Mouse (Mus musculus) embryonic stem cell, embryonic (primary cell): Measurements from ENCODE around the gene Hils1.

Source experiments
- CTCF ChIA-PET, 4 experiments: fragments of 300-600 bp in 2 of 4; fragments of 350-600 bp in 2 of 4; sonication (Branson Sonifier 250); formaldehyde crosslinking; loops; one replicate each; lab custom pipeline; 2022; ENCODE audit warnings: inconsistent platforms in 2 of 4; lab: Charles Lee
- POLR2A ChIA-PET, 4 experiments: fragments of 300-600 bp in 2 of 4; fragments of 350-600 bp in 2 of 4; sonication (Branson Sonifier 250); formaldehyde crosslinking; loops; one replicate each; lab custom pipeline; 2022; ENCODE audit warnings: antibody characterized with exemption in 4 of 4, inconsistent platforms in 1 of 4; lab: Charles Lee

Gene Hils1

DNA sequence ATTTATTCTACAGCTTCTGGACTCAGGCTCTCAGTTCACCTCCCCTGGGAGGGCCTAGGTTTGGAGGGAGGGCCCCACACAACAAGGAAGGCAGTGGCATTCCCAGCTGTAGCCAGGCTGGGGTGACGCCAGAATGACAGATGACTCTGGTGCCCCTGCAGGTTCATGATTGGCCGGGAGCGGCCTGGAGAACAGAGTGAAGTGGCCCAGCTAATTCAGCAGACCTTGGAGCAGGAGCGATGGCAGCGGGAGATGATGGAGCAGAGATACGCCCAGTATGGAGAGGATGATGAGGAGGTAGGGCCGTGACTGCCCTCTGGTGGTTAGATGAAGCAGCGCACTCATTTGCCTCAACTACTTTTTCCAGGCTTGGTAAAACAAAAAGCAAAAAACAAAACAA is 33.7 kb downstream of the Hils1 start:
- POLR2A ChIA-PET: interaction anchor here in 2 of 4 experiments (1.0 to 2.3 kb wide), 7 partner anchors 11 to 29 kb away, joined by 3 to 11 read pairs (median 4); partner anchors contain the start of gene Ppp1r9b (in 2 of the 2)
- CTCF ChIA-PET: interaction anchor here (0.7 to 4.0 kb wide), 27 partner anchors 10 to 520 kb away, joined by 3 to 19 read pairs (median 4); partner anchors contain the start of genes Hils1 (in 1 of the 4) and Ppp1r9b (in 1 of the 4)

DNA sequence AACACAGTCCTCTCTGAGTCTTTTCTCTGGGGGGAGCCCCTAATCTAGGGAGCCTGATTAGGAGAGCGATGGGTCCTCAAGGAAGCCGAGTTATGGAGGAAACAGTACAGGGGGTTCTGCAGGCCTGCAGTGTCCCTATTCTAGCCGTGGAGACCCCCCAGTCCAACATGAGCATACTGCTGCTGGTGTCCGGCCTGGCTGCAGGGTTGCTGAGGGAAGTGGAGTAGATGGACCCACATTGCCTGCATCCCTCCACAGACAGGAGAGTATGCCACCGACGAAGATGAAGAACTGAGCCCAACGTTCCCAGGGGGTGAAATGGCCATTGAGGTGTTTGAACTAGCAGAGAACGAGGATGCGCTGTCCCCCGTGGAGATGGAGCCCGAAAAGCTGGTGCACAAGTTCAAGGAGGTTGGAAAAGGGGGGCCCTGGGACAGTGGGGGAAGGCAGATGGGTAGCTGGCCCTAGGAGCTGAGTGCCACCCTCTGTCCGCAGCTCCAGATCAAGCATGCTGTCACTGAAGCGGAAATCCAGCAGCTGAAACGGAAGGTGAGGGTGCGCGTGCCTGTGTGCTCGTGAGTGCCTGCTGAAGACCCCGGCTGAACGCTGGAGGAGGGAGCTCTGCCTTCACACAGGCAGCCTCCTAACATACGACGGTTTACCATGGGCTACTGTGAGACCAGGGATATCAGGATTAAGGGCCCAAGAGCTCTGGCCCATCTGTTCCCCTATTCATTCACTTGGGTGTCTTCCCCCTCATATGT is 34.4 kb downstream of the Hils1 start:
- CTCF ChIA-PET: interaction anchor here in 3 of 4 experiments (0.5 to 4.0 kb wide), 16 partner anchors 8 to 520 kb away, joined by 3 to 19 read pairs (median 4); partner anchors contain the start of gene Hils1 (in 1 of the 3)
- POLR2A ChIA-PET: interaction anchor here in 2 of 4 experiments (1.0 to 2.3 kb wide), 4 partner anchors 9 to 14 kb away, joined by 3 to 11 read pairs (median 5); partner anchors contain the start of gene Ppp1r9b (in 2 of the 2)

- POLR2A ChIA-PET: interaction anchor here in 3 of 4 experiments (1.1 to 2.6 kb wide), 4 partner anchors 9 to 308 kb away, joined by 3 to 12 read pairs (median 5); no protein-coding TSS in a partner anchor
- CTCF ChIA-PET: interaction anchor here in 3 of 4 experiments (0.5 to 3.0 kb wide), 7 partner anchors 11 to 130 kb away, joined by 3 to 14 read pairs (median 4); no protein-coding TSS in a partner anchor
Observed at GRCm38 (mm10) chr11:95002705-95003104, 35.3 kb downstream of the Hils1 start.

- ChIA-PET CTCF (interaction anchor here in 3 of 4 experiments (0.6 to 3.0 kb wide), 11 partner anchors 14 to 649 kb away, joined by 3 to 11 read pairs (median 5); partner anchors contain the start of gene Ppp1r9b (in 1 of the 3)), POLR2A (interaction anchor here in 3 of 4 experiments (0.8 to 2.6 kb wide), 7 partner anchors 11 to 419 kb away, joined by 3 to 12 read pairs (median 4); partner anchors contain the start of gene Ppp1r9b (in 1 of the 3))
Observed at GRCm38 (mm10) chr11:95004136-95004936, 36.9 kb downstream of the Hils1 start.

DNA sequence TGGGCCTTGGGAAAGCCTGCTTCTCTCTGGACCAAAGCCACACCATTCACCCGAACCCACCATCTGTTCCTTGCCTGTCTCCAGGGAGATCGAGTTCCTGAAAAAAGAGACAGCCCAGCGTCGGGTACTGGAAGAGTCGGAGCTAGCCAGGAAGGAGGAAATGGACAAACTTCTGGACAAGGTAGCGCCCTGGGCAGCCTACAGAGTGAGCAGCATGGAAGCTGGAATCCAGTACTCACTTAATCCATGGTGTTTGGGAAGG is 37.5 kb downstream of the Hils1 start:
- POLR2A ChIA-PET: interaction anchor here in 2 of 4 experiments (1.0 to 2.6 kb wide), 3 partner anchors 12 to 419 kb away, joined by 3 to 12 read pairs (median 4); no protein-coding TSS in a partner anchor
- CTCF ChIA-PET: interaction anchor here in 1 of 4 experiments (1.9 kb wide), 1 partner anchor 15 kb away, joined by 6 read pairs; no protein-coding TSS in a partner anchor

GRCm38 (mm10) chr11:95006038-95006437 is 38.6 kb downstream of the Hils1 start:
- POLR2A ChIA-PET: interaction anchor here in 2 of 4 experiments (0.5 to 4.6 kb wide), 5 partner anchors 12 to 378 kb away, joined by 3 to 22 read pairs (median 3); partner anchors contain the start of gene Slc35b1 (in 1 of the 2)
- CTCF ChIA-PET: interaction anchor here in 1 of 4 experiments (1.0 kb wide), 1 partner anchor 19 kb away, joined by 3 read pairs; no protein-coding TSS in a partner anchor

DNA sequence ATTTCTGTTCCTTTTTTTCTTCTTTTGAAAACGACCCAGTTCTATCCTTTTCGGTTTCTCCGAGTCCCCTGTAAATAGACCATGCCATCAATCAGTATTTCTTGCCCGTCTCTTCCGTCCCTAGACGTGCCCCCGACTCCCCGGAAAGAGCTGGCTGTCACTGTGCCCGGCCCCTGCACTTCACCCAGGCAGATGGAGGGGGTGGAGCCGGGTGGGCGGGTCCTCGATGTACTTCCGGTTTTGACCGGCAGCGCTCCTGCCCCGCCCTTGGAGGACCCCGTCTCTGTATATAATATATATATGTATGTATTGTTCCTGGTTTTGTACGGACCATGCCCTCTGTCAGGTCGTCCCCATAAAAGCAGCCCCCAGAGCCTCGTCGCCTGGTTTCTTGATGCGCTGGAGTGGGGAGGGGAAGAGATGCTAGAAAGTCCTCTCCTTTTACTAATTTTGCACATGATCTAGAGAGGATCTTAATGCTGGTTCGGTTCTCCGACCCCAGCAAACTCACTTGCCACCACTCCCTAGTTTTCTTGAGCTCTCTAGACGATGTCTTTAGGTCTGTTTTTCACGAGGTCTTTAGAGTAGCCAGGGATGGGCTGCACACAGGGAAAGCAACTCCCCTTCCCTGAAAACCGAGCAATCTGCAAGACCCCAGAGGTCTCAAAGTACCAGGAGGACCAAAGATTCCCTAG is 39.3 kb downstream of the Hils1 start:
- CTCF ChIA-PET: interaction anchor here in 3 of 4 experiments (0.5 to 1.0 kb wide), 4 partner anchors 20 to 509 kb away, joined by 3 to 8 read pairs (median 4); no protein-coding TSS in a partner anchor
- POLR2A ChIA-PET: interaction anchor here in 2 of 4 experiments (0.5 to 4.6 kb wide), 10 partner anchors 12 to 378 kb away, joined by 3 to 22 read pairs (median 4); partner anchors contain the start of genes Ppp1r9b (in 1 of the 2) and Slc35b1 (in 1 of the 2)

- CTCF ChIA-PET: interaction anchor here in 2 of 4 experiments (0.5 to 0.9 kb wide), 3 partner anchors 28 to 290 kb away, joined by 3 to 8 read pairs (median 4); no protein-coding TSS in a partner anchor
- POLR2A ChIA-PET: interaction anchor here in 2 of 4 experiments (0.7 to 4.6 kb wide), 8 partner anchors 11 to 49 kb away, joined by 3 to 22 read pairs (median 3); no protein-coding TSS in a partner anchor
Observed at GRCm38 (mm10) chr11:95007418-95007817, 40.0 kb downstream of the Hils1 start.

DNA sequence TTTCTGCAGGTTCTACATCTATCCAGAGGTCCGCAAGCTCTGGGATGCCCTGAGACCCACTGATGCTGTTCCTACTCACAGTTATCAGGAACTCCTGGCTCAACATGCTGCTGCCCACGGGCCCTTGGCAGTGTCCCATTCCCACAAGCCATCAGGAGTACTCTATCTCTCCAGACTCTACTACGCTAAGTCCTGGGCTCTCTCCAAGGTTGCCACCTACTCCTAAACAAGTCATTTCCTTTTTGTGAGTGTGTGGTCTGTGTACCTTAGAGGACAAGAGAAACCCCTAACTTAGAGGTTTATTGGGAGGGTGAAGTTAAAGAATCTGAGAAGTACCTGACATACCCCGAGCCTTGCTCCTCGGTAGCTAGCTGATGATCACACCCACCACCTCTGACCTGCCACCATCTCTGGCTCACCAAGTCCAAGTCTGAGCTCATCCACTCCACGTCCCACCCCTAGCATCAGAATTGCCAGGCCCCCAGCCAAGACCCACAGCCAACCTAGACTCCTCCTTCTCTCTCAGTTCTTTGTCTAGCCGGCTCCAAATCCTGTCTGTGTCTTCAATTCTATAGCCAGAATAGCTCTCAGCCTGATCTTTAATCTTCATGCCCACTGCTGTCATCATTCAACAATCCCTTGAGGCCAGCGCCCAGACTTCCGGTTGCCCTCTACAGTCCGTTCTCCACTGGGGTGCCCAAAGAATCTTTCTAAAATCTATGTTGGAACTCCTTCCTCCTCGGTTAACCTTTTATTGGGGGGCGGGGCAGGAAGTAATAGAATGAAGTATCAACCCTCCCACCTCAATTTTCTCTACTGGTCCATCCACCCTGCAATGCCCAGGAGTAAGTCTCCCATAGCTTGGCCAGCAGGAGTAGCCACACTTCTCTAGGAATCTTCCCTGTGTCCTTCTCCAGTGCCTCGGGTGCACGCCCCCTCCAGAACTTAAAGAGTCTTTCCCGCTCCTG is 41.6 kb downstream of the Hils1 start:
- ChIA-PET POLR2A (interaction anchor here in 1 of 4 experiments (4.6 kb wide), 1 partner anchor 15 kb away, joined by 22 read pairs; no protein-coding TSS in a partner anchor), CTCF (interaction anchor here in 3 of 4 experiments (0.5 to 1.2 kb wide), 5 partner anchors 11 to 234 kb away, joined by 3 to 8 read pairs (median 3); no protein-coding TSS in a partner anchor)

- POLR2A ChIA-PET: interaction anchor here in 1 of 4 experiments (4.6 kb wide), 1 partner anchor 15 kb away, joined by 22 read pairs; no protein-coding TSS in a partner anchor
- CTCF ChIA-PET: interaction anchor here in 3 of 4 experiments (0.7 to 1.2 kb wide), 4 partner anchors 10 to 233 kb away, joined by 3 to 4 read pairs (median 3); no protein-coding TSS in a partner anchor
Observed at GRCm38 (mm10) chr11:95009629-95010014, 42.2 kb downstream of the Hils1 start, which contains the start of gene Samd14. Gene Samd14, plus strand, starts transcription at chr11:95009879.

DNA sequence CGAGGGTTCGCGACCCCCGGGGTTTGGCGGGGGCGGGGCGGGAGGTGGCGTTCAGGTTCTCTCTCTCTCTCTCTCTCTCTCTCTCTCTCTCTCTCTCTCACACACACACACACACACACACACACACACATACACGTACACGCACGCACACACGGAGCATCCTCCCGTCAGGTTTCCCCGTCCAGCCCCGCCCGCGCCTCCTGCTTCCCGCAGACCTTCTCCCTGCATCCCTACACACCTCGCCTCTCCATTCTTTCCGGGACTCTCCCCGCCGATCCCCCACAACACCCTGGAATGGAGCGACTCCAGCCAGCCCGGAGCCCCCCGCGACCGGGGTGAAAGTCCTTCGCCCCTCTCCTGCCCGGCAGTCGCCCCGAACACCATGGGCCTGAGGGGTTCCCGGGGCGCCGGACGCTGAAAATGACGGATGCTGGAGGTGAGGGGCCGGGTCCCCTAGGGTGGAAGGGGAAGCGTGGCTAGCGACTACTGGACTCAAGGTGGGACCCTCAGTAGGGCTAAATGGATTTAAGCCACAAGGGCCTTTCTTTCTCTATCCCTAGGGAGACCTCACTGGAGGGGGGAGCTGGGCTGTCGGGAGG is 42.8 kb downstream of the Hils1 start:
- CTCF ChIA-PET: interaction anchor here in 2 of 4 experiments (0.7 to 1.6 kb wide), 7 partner anchors 10 to 492 kb away, joined by 3 to 27 read pairs (median 4); no protein-coding TSS in a partner anchor

GRCm38 (mm10) chr11:95010841-95011403 is 43.5 kb downstream of the Hils1 start:
- POLR2A ChIA-PET: interaction anchor here in 3 of 4 experiments (0.5 to 1.4 kb wide), 4 partner anchors 9 to 993 kb away, joined by 3 to 4 read pairs (median 3); no protein-coding TSS in a partner anchor
- CTCF ChIA-PET: interaction anchor here (0.6 to 1.8 kb wide), 12 partner anchors 10 to 491 kb away, joined by 3 to 27 read pairs (median 4); no protein-coding TSS in a partner anchor

More for the DNA sequence above, 42.8 kb downstream of the Hils1 start:
- POLR2A ChIA-PET: interaction anchor here in 1 of 4 experiments (1.3 kb wide), 1 partner anchor 10 kb away, joined by 4 read pairs; no protein-coding TSS in a partner anchor

DNA sequence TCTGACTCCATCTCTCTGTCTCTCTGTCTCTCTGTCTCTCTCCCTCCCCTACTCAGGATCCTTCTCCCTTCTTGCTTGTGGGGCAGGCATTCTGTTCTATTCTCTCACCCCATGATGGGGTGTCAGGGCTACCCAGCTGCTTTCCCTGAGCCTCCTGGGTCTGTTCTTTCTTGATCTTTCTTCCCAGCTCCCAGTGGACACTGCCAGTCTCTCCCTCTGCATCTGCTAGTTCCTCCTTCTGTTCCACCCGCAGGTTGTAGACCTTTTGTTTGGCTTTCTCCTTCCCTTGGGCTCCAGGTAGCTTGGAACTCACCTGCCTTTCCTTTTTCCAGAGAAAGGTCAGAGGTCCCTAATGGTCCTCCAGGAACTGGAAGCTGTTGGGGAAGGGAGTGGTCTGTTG is 44.0 kb downstream of the Hils1 start:
- ChIA-PET CTCF (interaction anchor here (0.6 to 1.8 kb wide), 10 partner anchors 11 to 116 kb away, joined by 3 to 7 read pairs (median 4); no protein-coding TSS in a partner anchor), POLR2A (interaction anchor here in 3 of 4 experiments (0.5 to 1.4 kb wide), 4 partner anchors 9 to 993 kb away, joined by 3 to 4 read pairs (median 3); no protein-coding TSS in a partner anchor)

DNA sequence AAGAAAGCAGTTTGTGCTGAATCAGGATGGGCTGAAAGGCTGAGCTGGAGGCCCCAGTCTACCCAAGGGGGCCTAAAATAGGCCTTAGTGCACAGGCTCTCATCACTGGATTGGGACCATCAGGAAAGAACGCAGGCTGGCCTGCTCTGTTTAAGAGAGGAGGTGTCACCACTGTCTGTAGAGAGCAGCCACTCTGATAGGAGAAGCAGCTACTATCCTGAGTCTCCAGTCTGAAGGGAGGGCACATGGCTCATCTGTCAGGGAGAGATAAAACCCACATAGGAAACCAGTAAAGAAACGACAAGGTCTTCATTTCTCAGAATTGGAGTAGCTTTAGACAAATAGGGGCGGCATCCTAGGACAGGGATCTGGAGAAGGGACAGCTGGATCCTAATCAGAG is 44.7 kb downstream of the Hils1 start:
- ChIA-PET CTCF (interaction anchor here in 3 of 4 experiments (0.5 to 1.8 kb wide), 8 partner anchors 10 to 202 kb away, joined by 3 to 7 read pairs (median 4); no protein-coding TSS in a partner anchor), POLR2A (interaction anchor here in 1 of 4 experiments (1.4 kb wide), 1 partner anchor 19 kb away, joined by 3 read pairs; no protein-coding TSS in a partner anchor)
